Mouse (Mus musculus) kidney, embryonic 14.5 days (tissue): ENCODE measurements around the gene S100b. TPM values are rescaled to one million over a fixed set of nuclear protein-coding genes. Genes with fewer than 3 reads are reported as not detected.

Experiments
- ATAC-seq: fragments of 200-750 bp; cut with Nextera tagmentation; 2 replicates; pipeline ENCODE4 v1.8.0; 2017; ENCODE audit warnings: moderate number of reproducible peaks, mild to moderate bottlenecking, moderate TSS enrichment, moderate library complexity; ENCODE audit not compliant: low FRiP score, low TSS enrichment
- H3K27ac ChIP-seq: fragments of 300-500 bp; sonication (generic); 2 replicates; pipeline ENCODE4 v1.5.1; 2014; ENCODE audit warnings: low read depth, mild to moderate bottlenecking, low read length, moderate library complexity, mixed read lengths
- H3K27me3 ChIP-seq: fragments of 300-500 bp; sonication (generic); 2 replicates; pipeline ENCODE4 v1.6.1; 2014; ENCODE audit warnings: mild to moderate bottlenecking, low read length; ENCODE audit not compliant: control insufficient read depth, insufficient read depth
- H3K36me3 ChIP-seq: fragments of 300-500 bp; sonication (generic); 2 replicates; pipeline ENCODE4 v1.6.1; 2014; ENCODE audit warnings: low read length, mixed read lengths; ENCODE audit not compliant: control insufficient read depth, insufficient read depth
- H3K4me1 ChIP-seq: fragments of 300-500 bp; sonication (generic); 2 replicates; pipeline ENCODE4 v1.6.1; 2014; ENCODE audit warnings: low read length, mixed read lengths; ENCODE audit not compliant: control insufficient read depth, insufficient read depth
- H3K4me2 ChIP-seq: fragments of 300-500 bp; sonication (generic); replicated peaks from 2 replicates; pipeline ENCODE4 v1.6.1; 2014; ENCODE audit warnings: low read depth, mild to moderate bottlenecking, low read length
- H3K4me3 ChIP-seq: fragments of 300-500 bp; sonication (generic); 2 replicates; pipeline ENCODE4 v1.5.1; 2014; ENCODE audit warnings: mild to moderate bottlenecking, low read length
- H3K9ac ChIP-seq: fragments of 300-500 bp; sonication (generic); 2 replicates; pipeline ENCODE4 v1.6.1; 2014; ENCODE audit warnings: low read depth, mild to moderate bottlenecking, low read length, moderate library complexity
- H3K9me3 ChIP-seq: fragments of 300-500 bp; sonication (generic); 2 replicates; pipeline ENCODE4 v1.6.1; 2016; ENCODE audit warnings: low read length; ENCODE audit not compliant: control insufficient read depth
- WGBS: fragments of 180-500 bp; shearing (Covaris S2); extraction: QIAGEN DNeasy Blood & Tissue Kit; methylation state at CpG from one replicate; pipeline ENCODE4 v1.1.7; 2014; 5-methylcytosine and 5-hydroxymethylcytosine counted together
- polyA plus RNA-seq: library from polyadenylated mRNA; unstranded; fragments of >200 nt; fragmentation: Nextera tagmentation; extraction: Ambion mirVana; gene quantifications from 2 replicates; pipeline ENCODE4 v1.2.1, GENCODE M21; 2014

S100b gene
- polyA plus RNA-seq = 0.32 and 0.56 TPM in 2 replicates

DNA sequence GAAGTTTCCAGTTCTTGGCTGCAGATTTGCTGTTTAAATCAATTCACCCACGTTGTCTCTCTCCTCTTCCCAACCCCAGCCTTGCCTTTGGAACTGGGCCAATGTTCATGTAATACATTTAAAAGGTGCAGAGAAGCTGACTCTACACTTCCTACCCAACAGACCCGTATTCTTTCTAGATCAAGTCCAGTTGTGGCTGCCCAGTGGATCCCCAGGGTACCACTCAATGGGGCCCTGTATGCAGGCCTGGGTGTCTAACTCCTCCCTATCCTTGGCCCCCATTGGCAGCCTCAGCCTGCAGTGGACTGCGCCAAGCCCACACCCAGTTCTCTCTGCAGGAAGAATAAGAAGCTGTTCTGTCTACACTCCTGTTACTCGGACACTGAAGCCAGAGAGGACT lies at the start of gene S100b:
TSS of gene S100b (plus strand) at position 318 of the 400 bp plus-strand sequence.
- H3K4me2 ChIP-seq = no peak within 1 kb of the TSS
- H3K27me3 ChIP-seq = no peaks in the 10 kb centered on the region
- H3K9ac ChIP-seq = no peak within 1 kb of the TSS
- H3K27ac ChIP-seq = no peak within 1 kb of the TSS
- no peaks in the 10 kb centered on the region for H3K4me1 ChIP-seq
- H3K4me3 ChIP-seq = no peak within 1 kb of the TSS
- WGBS = 59% methylated on average over 4 of the region's 4 CpGs
- peak; percentile 32; the same call in 1 of the 2 replicates for ATAC-seq
- no peaks in the 10 kb centered on the region for H3K9me3 ChIP-seq
- H3K36me3 ChIP-seq = no peaks in the 10 kb centered on the region

DNA sequence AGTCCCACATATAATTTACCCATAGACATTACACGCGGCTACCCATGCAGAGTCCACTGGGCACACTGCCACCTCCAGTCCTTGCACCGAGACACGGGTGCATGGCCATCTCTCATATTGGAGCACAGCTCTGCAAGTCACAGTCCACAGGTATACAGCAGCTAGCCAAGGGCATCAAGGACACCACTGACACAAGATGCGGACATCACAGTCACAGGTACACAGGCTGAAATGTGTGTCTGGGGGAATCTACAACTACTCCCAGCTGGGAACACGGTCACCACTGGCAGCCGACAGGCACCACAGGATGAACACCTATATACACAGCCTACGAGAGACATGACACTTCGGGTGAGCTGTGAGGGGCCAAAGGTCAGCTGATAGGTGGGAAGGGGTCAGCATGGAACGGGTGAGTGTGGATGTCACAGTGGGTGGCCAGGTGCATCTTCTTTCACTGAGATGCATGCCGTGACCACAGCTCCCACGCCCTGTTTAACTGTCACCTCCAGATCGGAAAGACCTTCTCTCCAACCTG lies 46.3 kb upstream of the S100b start:
- 87% methylated on average over 13 of the region's 13 CpGs for WGBS
- H3K9ac ChIP-seq = no peak overlapping the region
- no peak for ATAC-seq

DNA sequence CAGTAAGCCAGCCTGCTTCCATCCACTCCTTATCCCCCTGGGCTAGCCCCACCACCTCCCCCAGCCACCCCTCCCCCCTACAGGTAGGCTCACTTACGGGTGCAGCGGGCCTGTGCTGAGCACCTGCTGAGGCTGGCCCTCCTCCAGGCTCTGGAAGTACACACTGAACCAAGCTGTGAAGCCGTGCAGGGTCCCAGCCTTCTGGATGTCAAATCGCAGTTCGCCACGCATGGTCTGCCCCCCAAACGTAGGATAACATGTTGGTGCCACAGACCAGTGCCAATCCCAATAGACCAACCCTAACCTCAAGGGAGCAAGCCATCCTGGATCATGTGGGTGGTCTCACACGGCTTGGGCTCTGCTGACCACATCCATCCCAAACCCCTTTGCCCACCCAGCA lies 44.4 kb upstream of the S100b start:
- Histone ChIP-seq H3K9ac (no peak overlapping the region), H3K27ac (no peak overlapping the region), H3K4me3 (no peak overlapping the region), H3K27me3 (no peaks in the 10 kb centered on the region), H3K4me2 (no peak overlapping the region), H3K9me3 (no peaks in the 10 kb centered on the region; the same call in 1 of the 2 replicates), H3K4me1 (no peaks in the 10 kb centered on the region), H3K36me3 (peaks cover 23% of the 10 kb centered on the region; the same call in 1 of the 2 replicates)
- WGBS = 88% methylated on average over 8 of the region's 8 CpGs
- ATAC-seq = no peak

More for the DNA sequence above, 46.3 kb upstream of the S100b start:
- H3K36me3 ChIP-seq = peaks cover 18% of the 10 kb centered on the region; the same call in 1 of the 2 replicates
- no peaks in the 10 kb centered on the region for H3K4me1 ChIP-seq
- no peak overlapping the region for H3K4me3 ChIP-seq
- no peaks in the 10 kb centered on the region for H3K9me3 ChIP-seq
- H3K27me3 ChIP-seq = no peaks in the 10 kb centered on the region
- no peak overlapping the region for H3K27ac ChIP-seq
- H3K4me2 ChIP-seq = no peak overlapping the region

DNA sequence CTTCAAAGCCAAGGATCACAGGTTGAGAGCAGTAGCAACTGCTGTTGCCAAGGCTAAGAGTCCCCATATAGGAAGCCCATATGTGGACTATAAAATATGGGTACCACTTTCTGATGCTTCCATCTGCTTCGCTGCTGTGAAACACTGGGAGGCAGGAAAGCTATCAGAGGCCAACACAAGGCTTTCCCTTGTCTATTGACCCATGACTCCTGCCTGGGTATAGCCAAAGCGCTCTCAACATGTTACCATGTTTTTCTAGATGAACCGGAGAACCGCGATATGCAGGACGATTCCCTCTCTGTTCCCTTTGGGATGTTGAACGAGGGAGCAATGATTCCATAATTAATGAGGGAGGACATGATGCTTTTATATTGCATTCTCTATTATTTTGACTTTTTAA lies 42.8 kb upstream of the S100b start:
- H3K27ac ChIP-seq = no peak overlapping the region
- no peaks in the 10 kb centered on the region for H3K27me3 ChIP-seq
- peaks cover 9% of the 10 kb centered on the region for H3K9me3 ChIP-seq
- peaks cover 35% of the 10 kb centered on the region for H3K36me3 ChIP-seq
- WGBS = 94% methylated on average over 7 of the region's 7 CpGs
- H3K9ac ChIP-seq = no peak overlapping the region
- ATAC-seq = no peak
- H3K4me1 ChIP-seq = no peaks in the 10 kb centered on the region
- H3K4me2 ChIP-seq = no peak overlapping the region
- H3K4me3 ChIP-seq = no peak overlapping the region

DNA sequence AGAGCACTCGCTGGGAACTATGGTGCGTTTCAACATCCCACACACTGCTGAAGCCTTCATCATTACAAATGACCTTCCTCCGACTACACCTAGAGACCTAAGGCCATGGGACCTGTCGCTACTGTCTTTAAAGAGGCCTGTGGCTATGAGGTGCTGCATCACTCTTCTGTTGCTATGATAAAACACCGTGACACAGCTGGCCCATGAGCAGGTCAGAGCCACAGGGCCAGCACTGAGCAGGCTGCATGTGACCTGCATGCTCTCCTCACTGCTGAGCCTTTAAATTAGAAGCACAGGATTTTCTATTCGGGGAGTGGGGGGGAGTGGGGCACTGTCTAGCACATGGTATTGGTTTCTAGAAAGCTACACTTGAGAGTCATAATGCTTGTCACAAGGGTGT lies 41.5 kb upstream of the S100b start:
- Histone ChIP-seq H3K4me2 (no peak overlapping the region), H3K27ac (no peak overlapping the region), H3K4me1 (no peaks in the 10 kb centered on the region), H3K9ac (no peak overlapping the region), H3K9me3 (peaks cover 9% of the 10 kb centered on the region), H3K27me3 (no peaks in the 10 kb centered on the region), H3K36me3 (peaks cover 43% of the 10 kb centered on the region), H3K4me3 (no peak overlapping the region)
- ATAC-seq = no peak
- 96% methylated on average over 6 of the region's 6 CpGs for WGBS

DNA sequence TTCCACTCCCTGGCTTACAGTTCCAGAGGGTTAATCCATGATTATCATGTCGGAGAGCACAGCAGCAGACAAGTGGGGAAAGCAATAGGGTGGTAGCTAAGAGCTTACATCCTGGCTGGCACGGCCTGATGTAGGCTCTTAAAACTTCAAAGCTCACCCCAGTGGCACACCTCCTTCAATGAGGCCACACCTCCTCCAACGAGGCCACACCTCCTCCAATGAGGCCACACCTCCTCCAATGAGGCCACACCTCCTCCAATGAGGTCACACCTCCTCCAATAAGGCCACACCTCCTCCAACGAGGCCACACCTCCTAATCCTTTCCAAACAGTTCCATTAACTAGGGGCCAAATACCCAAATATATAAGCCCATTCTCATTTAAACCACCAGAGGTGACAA lies 39.5 kb upstream of the S100b start:
- no peaks in the 10 kb centered on the region for H3K27me3 ChIP-seq
- no peak overlapping the region for H3K4me3 ChIP-seq
- H3K27ac ChIP-seq = no peak overlapping the region
- no peak overlapping the region for H3K9ac ChIP-seq
- peaks cover 36% of the 10 kb centered on the region for H3K36me3 ChIP-seq
- no peaks in the 10 kb centered on the region for H3K4me1 ChIP-seq
- 92% methylated on average over 4 of the region's 4 CpGs for WGBS
- H3K4me2 ChIP-seq = no peak overlapping the region
- H3K9me3 ChIP-seq = peaks cover 9% of the 10 kb centered on the region
- no peak for ATAC-seq

DNA sequence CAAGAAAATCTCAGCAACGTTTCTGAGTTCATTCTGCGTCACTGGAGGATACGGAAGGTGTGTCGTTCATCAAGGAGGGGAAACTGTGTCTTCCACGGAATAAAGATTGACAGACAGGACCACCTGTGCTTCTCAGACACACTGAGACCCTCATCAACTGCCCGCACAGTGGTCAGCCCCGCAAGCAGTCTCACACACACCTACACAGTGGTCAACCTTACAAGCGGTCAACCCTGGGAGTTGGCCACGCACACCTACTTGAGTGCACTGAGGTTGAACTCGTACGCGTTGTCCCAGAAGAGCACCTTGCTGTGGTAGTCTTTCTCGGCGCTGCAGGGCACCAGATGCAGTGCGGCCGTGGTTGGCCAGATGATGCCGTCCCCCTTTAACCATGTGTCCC lies 36.6 kb upstream of the S100b start:
- no peaks in the 10 kb centered on the region for H3K4me1 ChIP-seq
- H3K4me2 ChIP-seq = no peak overlapping the region
- H3K4me3 ChIP-seq = no peak overlapping the region
- no peak for ATAC-seq
- H3K9me3 ChIP-seq = peaks cover 9% of the 10 kb centered on the region
- WGBS = 96% methylated on average over 17 of the region's 17 CpGs
- H3K9ac ChIP-seq = no peak overlapping the region
- no peak overlapping the region for H3K27ac ChIP-seq
- peaks cover 44% of the 10 kb centered on the region for H3K36me3 ChIP-seq
- H3K27me3 ChIP-seq = no peaks in the 10 kb centered on the region

DNA sequence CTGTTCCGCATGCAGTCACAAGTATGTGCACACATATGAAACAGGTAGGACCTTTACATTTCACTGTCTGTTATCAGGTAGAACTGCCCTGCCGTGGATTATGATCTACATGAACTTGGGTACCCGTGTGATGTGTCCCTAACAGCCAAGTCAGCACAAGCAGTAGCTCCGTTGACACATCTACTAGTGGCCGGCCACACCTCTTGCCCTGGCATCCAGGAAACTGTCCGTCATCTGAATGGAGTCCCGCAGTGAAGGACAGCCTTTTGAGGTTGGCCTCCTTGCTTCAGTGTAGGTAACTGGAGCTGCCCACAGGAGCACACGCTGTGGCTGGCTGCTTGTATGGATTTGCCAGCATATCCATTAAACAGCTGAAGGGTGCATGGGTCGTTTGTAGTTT lies 35.4 kb upstream of the S100b start:
- no peak overlapping the region for H3K27ac ChIP-seq
- H3K27me3 ChIP-seq = no peaks in the 10 kb centered on the region
- no peak overlapping the region for H3K4me3 ChIP-seq
- peaks cover 9% of the 10 kb centered on the region for H3K9me3 ChIP-seq
- 84% methylated on average over 9 of the region's 9 CpGs for WGBS
- no peak for ATAC-seq
- H3K9ac ChIP-seq = no peak overlapping the region
- peaks cover 50% of the 10 kb centered on the region for H3K36me3 ChIP-seq
- H3K4me2 ChIP-seq = no peak overlapping the region
- no peaks in the 10 kb centered on the region for H3K4me1 ChIP-seq

DNA sequence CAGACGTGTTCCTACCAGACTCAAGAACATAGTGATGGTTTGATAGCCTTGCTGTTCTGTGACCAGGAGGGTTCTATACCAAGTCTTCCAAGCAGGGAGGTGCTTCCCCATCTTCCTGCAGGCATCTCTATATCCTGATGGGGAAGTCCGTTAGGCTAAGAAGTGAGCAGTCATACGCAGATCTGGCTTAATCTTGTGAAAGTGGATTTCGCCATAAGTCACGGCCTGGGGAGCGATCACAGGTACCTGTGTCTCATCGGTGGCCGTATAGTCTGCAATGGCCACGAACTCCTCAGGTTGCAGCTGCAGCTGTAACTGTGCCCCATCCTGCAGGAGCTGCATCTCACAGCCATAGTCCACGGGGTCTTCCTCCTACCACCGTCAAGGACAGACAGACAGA lies 27.7 kb upstream of the S100b start:
- peaks cover 31% of the 10 kb centered on the region; the same call in 1 of the 2 replicates for H3K36me3 ChIP-seq
- no peak for ATAC-seq
- WGBS = 96% methylated on average over 11 of the region's 11 CpGs

More for the DNA sequence above, 27.7 kb upstream of the S100b start:
- Histone ChIP-seq H3K4me2 (no peak overlapping the region), H3K9me3 (no peaks in the 10 kb centered on the region), H3K4me3 (no peak overlapping the region), H3K27ac (no peak overlapping the region), H3K4me1 (no peaks in the 10 kb centered on the region), H3K27me3 (no peaks in the 10 kb centered on the region), H3K9ac (no peak overlapping the region)
